Mouse (Mus musculus) heart, embryonic 15.5 days (tissue): ENCODE results near the gene H2-DMb1. TPM values are rescaled to one million over a fixed set of nuclear protein-coding genes. Genes with fewer than 3 reads are reported as not detected.
A peak's percentile ranks its signal among the peaks of the same experiment; 100 is the strongest.

Experiments
- ATAC-seq: fragments of 200-750 bp; cut with Nextera tagmentation; replicated peaks from 2 replicates; pipeline ENCODE4 v1.8.0; 2017; ENCODE audit warnings: low read depth, moderate TSS enrichment; ENCODE audit not compliant: insufficient number of reproducible peaks, insufficient read depth, low FRiP score
- H3K27ac ChIP-seq: fragments of 300-500 bp; sonication (generic); 2 replicates; pipeline ENCODE4 v1.5.1; 2015; ENCODE audit warnings: mild to moderate bottlenecking, inconsistent platforms
- H3K27me3 ChIP-seq: fragments of 300-500 bp; sonication (generic); 2 replicates; pipeline ENCODE4 v1.6.1; 2015; ENCODE audit warnings: inconsistent platforms
- H3K36me3 ChIP-seq: fragments of 300-500 bp; sonication (generic); 2 replicates; pipeline ENCODE4 v1.6.1; 2015; ENCODE audit warnings: mild to moderate bottlenecking, inconsistent platforms
- H3K4me1 ChIP-seq: fragments of 300-500 bp; sonication (generic); replicated peaks from 2 replicates; pipeline ENCODE4 v1.6.1; 2015; ENCODE audit warnings: inconsistent platforms
- H3K4me2 ChIP-seq: fragments of 300-500 bp; sonication (generic); 2 replicates; pipeline ENCODE4 v1.6.1; 2015; ENCODE audit warnings: inconsistent platforms, mild to moderate bottlenecking, moderate library complexity
- H3K4me3 ChIP-seq: fragments of 300-500 bp; sonication (generic); 2 replicates; pipeline ENCODE4 v1.5.1; 2015; ENCODE audit warnings: mild to moderate bottlenecking, inconsistent platforms
- H3K9ac ChIP-seq: fragments of 300-500 bp; sonication (generic); 2 replicates; pipeline ENCODE4 v1.6.1; 2015; ENCODE audit warnings: mild to moderate bottlenecking, inconsistent platforms
- H3K9me3 ChIP-seq: fragments of 300-500 bp; sonication (generic); replicated peaks from 2 replicates; pipeline ENCODE4 v1.6.1; 2016; ENCODE audit warnings: inconsistent platforms
- WGBS: fragments of 180-500 bp; shearing (Covaris S2); methylation state at CpG from one replicate; pipeline ENCODE4 v1.1.7; 2015; ENCODE audit warnings: mixed read lengths; 5-methylcytosine and 5-hydroxymethylcytosine counted together
- polyA plus RNA-seq: library from polyadenylated mRNA; unstranded; fragments of >200 nt; fragmentation: Nextera tagmentation; extraction: Ambion mirVana; gene quantifications from 2 replicates; pipeline ENCODE4 v1.2.1, GENCODE M21; 2015

The H2-DMb1 gene
- polyA plus RNA-seq, 1 experiment from 2014 or later, result 0.34 TPM

DNA sequence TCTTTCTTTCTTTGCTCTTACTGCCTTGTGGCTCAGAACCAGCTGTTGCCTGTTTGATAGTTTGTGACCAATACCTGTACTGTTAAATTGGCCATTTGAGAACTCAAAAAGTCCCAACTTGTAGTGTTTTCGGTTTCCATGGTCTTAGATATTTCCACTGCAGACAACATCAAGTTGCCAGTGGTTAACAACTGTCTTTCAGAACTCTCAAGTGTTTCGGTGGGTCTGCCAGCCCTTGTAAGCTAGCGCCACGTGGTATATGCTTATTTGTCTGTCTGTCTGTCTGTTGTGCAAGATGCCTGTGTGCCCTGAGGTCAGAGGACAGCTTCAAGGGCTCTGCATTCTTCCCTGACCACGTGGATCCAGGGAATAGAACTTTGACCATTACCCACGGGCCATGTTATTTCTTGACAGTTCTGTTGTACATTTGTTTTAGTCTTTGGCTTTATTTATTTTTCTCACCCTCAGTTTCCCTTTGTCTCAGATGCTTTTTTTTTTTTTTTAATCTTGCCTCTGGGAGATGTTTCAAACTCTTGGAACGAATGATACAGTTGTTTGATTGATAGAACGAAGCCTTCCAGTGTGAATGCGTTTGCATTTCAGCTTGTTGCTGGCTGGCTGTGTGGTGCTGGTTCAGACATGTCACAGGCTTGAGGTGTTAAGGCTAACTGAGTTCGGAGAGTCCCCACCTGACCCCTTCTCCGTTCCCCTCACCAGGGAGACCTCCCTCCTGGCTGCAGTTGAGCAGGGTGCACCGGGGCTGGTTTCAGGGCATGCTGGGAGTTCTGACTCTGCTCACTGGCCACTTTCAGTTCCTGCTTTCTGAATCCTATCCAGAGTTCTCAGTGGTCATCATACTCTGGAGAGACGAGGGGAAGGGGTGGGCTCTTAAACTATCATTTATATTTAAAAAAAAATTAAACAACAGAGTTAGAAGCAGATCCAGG lies 27.3 kb downstream of the H2-DMb1 start:
- Histone ChIP-seq H3K36me3 (no peaks in the 10 kb centered on the region), H3K4me2 (no peak overlapping the region), H3K4me3 (no peak overlapping the region), H3K9me3 (no peaks in the 10 kb centered on the region; the same call in 1 of the 2 replicates), H3K27ac (no peak overlapping the region), H3K9ac (no peak overlapping the region), H3K4me1 (no peaks in the 10 kb centered on the region), H3K27me3 (peaks cover 30% of the 10 kb centered on the region)
- ATAC-seq, result no peak
- WGBS, result 60% methylated on average over 13 of the region's 13 CpGs

DNA sequence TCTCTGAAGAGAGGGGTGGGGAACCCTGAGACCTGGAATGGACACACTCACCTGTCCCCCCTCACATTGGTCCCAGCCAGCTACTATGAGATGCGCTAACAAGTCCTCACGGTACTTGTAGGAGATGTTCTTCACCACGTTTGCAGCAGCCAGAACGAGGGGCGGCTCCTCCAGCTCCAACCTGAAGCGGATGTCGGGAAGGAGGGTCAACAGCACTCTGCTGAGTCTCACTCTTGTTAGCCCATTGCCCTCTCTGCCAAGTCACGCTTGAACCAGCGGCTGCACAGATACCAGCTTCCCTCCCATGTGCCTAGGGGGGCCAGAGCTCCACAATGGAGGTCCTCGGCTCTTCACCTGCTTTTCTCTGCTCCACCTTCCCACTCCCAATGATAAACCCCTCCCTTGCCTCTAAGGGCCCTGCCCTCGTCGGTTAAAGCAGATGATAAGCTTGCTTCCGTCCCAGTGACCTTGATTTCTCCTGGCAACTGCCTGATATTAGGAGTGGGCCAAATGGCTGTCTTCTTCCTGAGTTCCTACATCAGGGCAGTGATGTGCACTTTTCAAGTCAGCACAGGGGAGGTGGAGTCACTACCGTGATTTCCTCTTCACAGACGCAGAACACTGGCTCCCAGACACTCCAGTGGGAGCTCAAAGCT lies 30.8 kb downstream of the H2-DMb1 start:
- Histone ChIP-seq H3K27ac (no peak overlapping the region), H3K4me2 (no peak overlapping the region), H3K9ac (no peak overlapping the region), H3K9me3 (no peaks in the 10 kb centered on the region), H3K27me3 (peaks cover 48% of the 10 kb centered on the region), H3K4me3 (no peak overlapping the region), H3K4me1 (peaks cover 8% of the 10 kb centered on the region), H3K36me3 (no peaks in the 10 kb centered on the region)
- no peak for ATAC-seq
- 61% methylated on average over 15 of the region's 15 CpGs for WGBS

DNA sequence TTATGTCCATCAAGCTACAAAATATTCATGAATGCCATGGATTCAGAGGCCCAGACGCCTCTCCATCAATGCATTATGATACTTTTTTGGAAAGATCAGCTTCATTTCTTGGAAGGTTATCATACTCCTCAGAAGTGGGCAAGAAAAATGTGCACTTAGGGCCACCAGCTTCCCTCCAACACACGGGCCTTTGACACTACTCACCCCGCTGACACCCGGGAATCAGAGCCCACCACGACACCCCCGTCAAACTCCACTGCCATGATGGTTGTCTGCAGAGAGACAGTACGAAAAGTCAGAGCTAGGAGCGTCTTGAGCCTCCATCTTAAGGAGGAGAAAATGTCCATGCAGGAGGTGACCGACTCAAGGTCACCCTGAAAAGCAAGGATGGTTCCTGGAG lies 32.7 kb downstream of the H2-DMb1 start:
- Histone ChIP-seq H3K9me3 (no peaks in the 10 kb centered on the region), H3K4me1 (peaks cover 8% of the 10 kb centered on the region), H3K36me3 (no peaks in the 10 kb centered on the region), H3K27me3 (peaks cover 66% of the 10 kb centered on the region), H3K27ac (no peak overlapping the region), H3K9ac (no peak overlapping the region), H3K4me2 (no peak overlapping the region; the same call in 1 of the 2 replicates), H3K4me3 (no peak overlapping the region)
- no peak for ATAC-seq
- 83% methylated on average over 9 of the region's 9 CpGs for WGBS

DNA sequence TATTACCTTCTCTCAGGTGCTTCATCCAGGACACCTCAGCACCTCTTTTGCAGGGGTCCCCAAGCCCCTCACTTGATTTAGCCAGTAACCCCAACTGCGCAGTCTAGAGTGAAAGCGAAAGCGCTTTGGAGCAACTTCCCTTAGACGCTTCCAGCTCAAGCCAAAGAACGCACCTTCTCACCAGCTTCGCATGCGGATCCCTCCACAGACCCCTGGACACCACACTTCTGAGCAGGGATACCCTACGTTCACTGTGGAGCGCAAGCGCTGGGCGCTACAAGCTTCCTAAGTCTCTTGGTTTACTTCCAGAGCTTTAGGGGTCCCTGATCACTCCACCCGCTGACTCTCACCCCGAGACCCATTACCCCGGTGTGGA lies 34.0 kb downstream of the H2-DMb1 start:
- ATAC-seq, result peak; percentile 29; the same call in 1 of the 2 replicates

DNA sequence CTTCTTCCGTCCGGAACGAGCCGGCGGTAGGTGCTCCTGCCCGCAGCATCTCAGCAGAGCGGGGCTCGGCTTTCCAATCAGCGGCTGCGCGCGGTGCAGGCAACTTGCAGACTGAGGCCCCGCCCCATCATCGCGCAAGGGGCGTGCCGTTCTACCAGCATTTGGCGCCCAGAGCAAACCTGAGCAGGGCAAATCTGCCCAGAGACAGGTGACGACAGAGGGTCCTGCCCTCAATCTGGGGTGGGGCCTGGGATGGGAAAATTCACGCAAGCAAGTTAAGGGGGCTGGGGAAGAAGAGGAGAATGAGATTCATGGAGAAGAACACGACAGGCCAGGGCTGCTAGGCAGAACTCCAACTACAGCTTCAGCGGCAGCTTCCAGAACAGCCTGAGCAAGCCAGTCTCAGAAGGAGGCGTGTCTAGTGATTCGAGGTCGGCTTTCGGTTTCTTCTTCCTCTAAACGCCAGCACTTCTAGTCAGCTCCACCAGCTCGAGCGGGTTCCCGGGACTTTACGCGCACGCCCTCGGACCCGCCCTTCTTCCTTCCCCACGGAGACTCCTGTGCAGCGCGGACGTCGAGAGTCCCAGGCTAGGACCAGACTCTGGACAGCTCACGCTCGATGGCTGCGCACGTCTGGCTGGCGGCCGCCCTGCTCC lies 34.5 kb downstream of the H2-DMb1 start, which contains the start of the genes Tap1 and Psmb9:
Gene Tap1, plus strand, starts transcription at position 293 of the 656 bp plus-strand sequence.
Gene Psmb9, minus strand, starts transcription at position 504 of the 656 bp plus-strand sequence.
- WGBS, result under 1% methylated on average over 46 of the region's 46 CpGs
- no peaks in the 10 kb centered on the region for H3K9me3 ChIP-seq
- peak; percentile 91 for ATAC-seq
- peak within 1 kb of the TSS; percentile 91 for H3K4me2 ChIP-seq
- H3K27me3 ChIP-seq, result peaks cover 79% of the 10 kb centered on the region
- peak within 1 kb of the TSS; percentile 66 for H3K27ac ChIP-seq
- H3K9ac ChIP-seq, result peak within 1 kb of the TSS; percentile 63
- peak within 1 kb of the TSS; percentile 66 for H3K4me3 ChIP-seq
- no peaks in the 10 kb centered on the region for H3K36me3 ChIP-seq
- H3K4me1 ChIP-seq, result peaks cover 8% of the 10 kb centered on the region

More for the DNA sequence above, 34.0 kb downstream of the H2-DMb1 start:
- Histone ChIP-seq H3K27ac (0 out of 2 replicates have a peak overlapping the region, but pooled peaks have one; percentile 27), H3K4me3 (peak overlapping the region; percentile 66), H3K9me3 (no peaks in the 10 kb centered on the region), H3K27me3 (peaks cover 74% of the 10 kb centered on the region), H3K36me3 (no peaks in the 10 kb centered on the region), H3K4me2 (peak overlapping the region; percentile 91), H3K9ac (peak overlapping the region; percentile 63), H3K4me1 (peaks cover 8% of the 10 kb centered on the region)
- WGBS, result 3% methylated on average over 14 of the region's 14 CpGs

DNA sequence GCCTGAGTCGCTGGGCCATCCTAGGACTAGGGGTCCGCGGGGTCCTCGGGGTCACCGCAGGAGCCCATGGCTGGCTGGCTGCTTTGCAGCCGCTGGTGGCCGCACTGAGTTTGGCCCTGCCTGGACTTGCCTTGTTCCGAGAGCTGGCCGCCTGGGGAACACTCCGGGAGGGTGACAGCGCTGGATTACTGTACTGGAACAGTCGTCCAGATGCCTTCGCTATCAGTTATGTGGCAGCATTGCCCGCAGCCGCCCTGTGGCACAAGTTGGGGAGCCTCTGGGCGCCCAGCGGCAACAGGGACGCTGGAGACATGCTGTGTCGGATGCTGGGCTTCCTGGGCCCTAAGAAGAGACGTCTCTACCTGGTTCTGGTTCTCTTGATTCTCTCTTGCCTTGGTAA lies 35.1 kb downstream of the H2-DMb1 start:
- H3K36me3 ChIP-seq, result no peaks in the 10 kb centered on the region
- peaks cover 80% of the 10 kb centered on the region for H3K27me3 ChIP-seq
- WGBS, result 2% methylated on average over 20 of the region's 20 CpGs
- H3K4me1 ChIP-seq, result peaks cover 8% of the 10 kb centered on the region
- peak overlapping the region; percentile 66 for H3K4me3 ChIP-seq
- peak overlapping the region; percentile 63 for H3K9ac ChIP-seq
- peak; percentile 21; the same call in 1 of the 2 replicates for ATAC-seq
- H3K27ac ChIP-seq, result peak overlapping the region; percentile 66
- peak overlapping the region; percentile 91 for H3K4me2 ChIP-seq
- no peaks in the 10 kb centered on the region for H3K9me3 ChIP-seq

DNA sequence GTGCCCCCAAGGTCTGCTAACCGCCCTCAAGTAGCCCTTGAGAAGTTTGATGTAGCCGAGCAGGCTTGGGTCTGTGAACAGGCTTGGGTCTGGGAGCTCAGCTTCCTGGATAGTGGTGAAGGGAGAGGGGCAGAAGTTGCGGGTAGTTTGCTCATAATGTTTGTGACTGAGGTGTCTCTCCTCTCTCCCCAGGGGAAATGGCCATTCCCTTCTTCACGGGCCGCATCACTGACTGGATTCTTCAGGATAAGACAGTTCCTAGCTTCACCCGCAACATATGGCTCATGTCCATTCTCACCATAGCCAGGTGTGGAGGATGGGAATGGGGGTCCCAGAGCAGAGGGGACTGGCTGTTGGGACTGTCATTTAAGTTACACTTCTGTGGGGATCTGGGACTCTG lies 36.1 kb downstream of the H2-DMb1 start:
- Histone ChIP-seq H3K27ac (no peak overlapping the region), H3K9me3 (no peaks in the 10 kb centered on the region), H3K4me3 (no peak overlapping the region), H3K4me1 (peaks cover 8% of the 10 kb centered on the region), H3K36me3 (no peaks in the 10 kb centered on the region), H3K27me3 (peaks cover 80% of the 10 kb centered on the region), H3K9ac (no peak overlapping the region), H3K4me2 (no peak overlapping the region)
- ATAC-seq, result no peak
- WGBS, result 70% methylated on average over 6 of the region's 6 CpGs

DNA sequence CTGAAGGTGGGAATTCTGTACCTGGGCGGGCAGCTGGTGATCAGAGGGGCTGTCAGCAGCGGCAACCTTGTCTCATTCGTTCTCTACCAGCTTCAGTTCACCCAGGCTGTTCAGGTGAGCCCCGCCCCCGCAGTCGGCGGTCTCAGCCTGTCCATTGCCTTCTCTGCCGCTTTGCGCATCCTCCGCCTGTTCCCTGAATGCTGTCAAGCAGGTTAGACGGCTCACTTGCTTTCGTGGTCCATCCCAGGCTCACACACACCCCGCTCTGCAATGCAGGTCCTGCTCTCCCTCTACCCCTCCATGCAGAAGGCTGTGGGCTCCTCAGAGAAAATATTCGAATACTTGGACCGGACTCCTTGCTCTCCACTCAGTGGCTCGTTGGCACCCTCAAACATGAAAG lies 40.0 kb downstream of the H2-DMb1 start:
- Histone ChIP-seq H3K9me3 (no peaks in the 10 kb centered on the region), H3K4me1 (peaks cover 13% of the 10 kb centered on the region), H3K36me3 (no peaks in the 10 kb centered on the region), H3K4me2 (no peak overlapping the region), H3K9ac (no peak overlapping the region), H3K4me3 (no peak overlapping the region), H3K27ac (no peak overlapping the region), H3K27me3 (peaks cover 93% of the 10 kb centered on the region)
- WGBS, result 27% methylated on average over 16 of the region's 16 CpGs
- no peak for ATAC-seq

DNA sequence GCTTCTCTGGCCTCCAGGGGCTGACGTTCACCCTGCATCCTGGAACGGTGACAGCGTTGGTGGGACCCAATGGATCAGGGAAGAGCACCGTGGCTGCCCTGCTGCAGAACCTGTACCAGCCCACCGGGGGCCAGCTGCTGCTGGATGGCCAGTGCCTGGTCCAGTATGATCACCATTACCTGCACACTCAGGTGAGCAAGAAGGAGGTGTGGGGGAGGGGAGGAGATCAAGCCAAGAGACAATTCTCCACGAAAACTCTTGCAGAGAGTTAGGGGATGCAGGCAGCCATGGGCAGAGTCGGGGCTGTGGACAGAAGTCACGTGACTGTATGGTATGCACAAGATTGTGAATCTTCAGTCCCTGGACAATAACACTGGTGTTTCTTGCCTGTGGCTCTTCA lies 40.6 kb downstream of the H2-DMb1 start:
- Histone ChIP-seq H3K4me1 (peaks cover 14% of the 10 kb centered on the region), H3K4me2 (no peak overlapping the region), H3K9me3 (no peaks in the 10 kb centered on the region), H3K27me3 (peaks cover 95% of the 10 kb centered on the region), H3K4me3 (no peak overlapping the region), H3K36me3 (no peaks in the 10 kb centered on the region), H3K9ac (no peak overlapping the region), H3K27ac (no peak overlapping the region)
- WGBS, result 50% methylated on average over 8 of the region's 8 CpGs
- ATAC-seq, result no peak

DNA sequence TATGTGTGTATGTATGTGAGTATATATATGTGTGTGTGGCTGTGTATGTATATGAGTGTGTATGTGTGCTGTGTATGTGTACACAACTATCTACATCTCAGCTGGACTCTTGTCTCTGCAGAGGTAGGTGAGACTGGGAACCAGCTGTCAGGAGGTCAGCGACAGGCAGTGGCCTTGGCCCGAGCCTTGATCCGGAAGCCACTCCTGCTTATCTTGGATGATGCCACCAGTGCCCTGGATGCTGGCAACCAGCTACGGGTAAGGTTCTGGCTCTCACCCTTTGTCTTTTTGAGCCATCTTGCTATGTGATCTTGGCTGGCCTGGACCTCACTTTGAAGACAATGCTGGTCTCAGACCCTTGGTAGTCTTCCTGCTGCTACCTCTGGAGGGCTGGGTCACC lies 41.9 kb downstream of the H2-DMb1 start:
- no peaks in the 10 kb centered on the region for H3K9me3 ChIP-seq
- 86% methylated on average over 4 of the region's 4 CpGs for WGBS
- no peak overlapping the region for H3K4me2 ChIP-seq
- H3K9ac ChIP-seq, result no peak overlapping the region
- no peaks in the 10 kb centered on the region for H3K36me3 ChIP-seq
- peaks cover 93% of the 10 kb centered on the region for H3K27me3 ChIP-seq
- no peak overlapping the region for H3K27ac ChIP-seq
- no peak for ATAC-seq
- peaks cover 14% of the 10 kb centered on the region for H3K4me1 ChIP-seq
- H3K4me3 ChIP-seq, result no peak overlapping the region

DNA sequence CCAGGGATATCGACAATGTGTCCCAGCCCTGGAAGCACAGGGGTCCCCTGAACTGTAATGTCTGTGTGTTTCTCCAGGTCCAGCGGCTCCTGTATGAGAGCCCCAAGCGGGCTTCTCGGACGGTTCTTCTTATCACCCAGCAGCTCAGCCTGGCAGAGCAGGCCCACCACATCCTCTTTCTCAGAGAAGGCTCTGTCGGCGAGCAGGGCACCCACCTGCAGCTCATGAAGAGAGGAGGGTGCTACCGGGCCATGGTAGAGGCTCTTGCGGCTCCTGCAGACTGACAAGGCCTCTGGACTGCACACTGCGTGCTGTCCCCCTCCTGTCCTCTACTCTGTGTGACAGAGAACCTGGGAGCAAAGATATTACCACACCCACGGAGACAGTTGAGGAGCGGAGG lies 43.6 kb downstream of the H2-DMb1 start:
- no peak overlapping the region; the same call in 1 of the 2 replicates for H3K4me2 ChIP-seq

More for the DNA sequence above, 43.6 kb downstream of the H2-DMb1 start:
- ATAC-seq, result no peak
- no peaks in the 10 kb centered on the region for H3K36me3 ChIP-seq
- H3K4me1 ChIP-seq, result peaks cover 14% of the 10 kb centered on the region
- H3K27me3 ChIP-seq, result peaks cover 92% of the 10 kb centered on the region
- H3K27ac ChIP-seq, result no peak overlapping the region
- 28% methylated on average over 12 of the region's 12 CpGs for WGBS
- no peaks in the 10 kb centered on the region for H3K9me3 ChIP-seq
- no peak overlapping the region for H3K9ac ChIP-seq
- no peak overlapping the region for H3K4me3 ChIP-seq
